Mouse (Mus musculus): ENCODE results near the gene Dcaf6.
A peak's percentile ranks its signal among the peaks of the same experiment; 100 is the strongest.

The Dcaf6 gene

GRCm38 (mm10) chr1:165460360-165460800 is at the start of gene Dcaf6, which contains the start of gene Mpc2:
TSS of gene Dcaf6 (minus strand) at chr1:165460475.
TSS of gene Mpc2 (plus strand) at chr1:165460637.
- peak; percentile 100 for DNase-seq (ENCODE audit: low spot score in 2 of 2)

DNA sequence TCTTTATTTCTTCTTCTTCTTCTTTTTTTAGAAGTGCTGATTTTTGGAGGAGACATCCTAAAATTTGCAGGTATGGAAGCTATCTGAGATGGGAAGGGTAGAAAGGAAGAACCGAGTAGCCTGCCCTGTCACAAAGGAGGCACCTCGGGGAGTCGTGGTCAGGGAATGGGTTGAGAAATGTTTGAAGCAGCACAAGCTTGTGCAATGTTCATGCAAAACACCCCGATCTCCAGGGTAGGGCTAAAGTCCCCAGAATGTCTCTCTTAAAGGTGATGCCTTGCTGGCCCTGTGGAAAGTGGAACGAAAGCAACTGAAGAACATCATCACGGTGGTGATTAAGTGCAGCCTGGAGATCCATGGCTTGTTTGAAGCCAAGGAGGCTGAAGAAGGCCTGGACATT is 46.0 kb upstream of the Dcaf6 start:
- DNase-seq (ENCODE audit: low spot score in 2 of 2): no peak

- DNase-seq (ENCODE audit: low spot score in 2 of 2): no peak
These were observed 43.2 kb upstream of the Dcaf6 start for GRCm38 (mm10) chr1:165503307-165504024.

DNA sequence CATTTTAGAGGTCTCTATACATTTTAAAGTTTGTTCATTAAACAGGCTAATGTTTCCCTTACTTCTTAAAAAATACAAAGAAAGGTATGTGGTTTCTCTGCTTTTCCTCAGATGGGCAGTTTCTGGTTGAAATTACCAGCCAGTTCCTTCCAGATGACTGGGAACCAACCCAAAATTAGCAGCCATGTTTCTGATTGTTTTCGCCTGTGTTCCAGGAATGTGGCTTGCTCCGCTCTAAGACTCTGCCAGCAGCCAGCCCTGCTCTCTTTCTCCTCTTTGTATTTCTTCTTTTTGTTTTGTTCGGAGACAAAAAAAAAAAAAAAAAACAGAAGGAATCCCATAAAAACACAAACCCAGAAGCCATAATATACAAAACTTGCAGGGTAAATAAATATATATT is 38.6 kb upstream of the Dcaf6 start:
- no peak for DNase-seq (ENCODE audit: low spot score in 2 of 2)

GRCm38 (mm10) chr1:165489197-165489596 is 28.9 kb upstream of the Dcaf6 start:
- DNase-seq (ENCODE audit: low spot score in 2 of 2): no peak

- DNase-seq (ENCODE audit: low spot score in 2 of 2): no peak
These were observed 25.8 kb upstream of the Dcaf6 start for GRCm38 (mm10) chr1:165486108-165486507.

DNA sequence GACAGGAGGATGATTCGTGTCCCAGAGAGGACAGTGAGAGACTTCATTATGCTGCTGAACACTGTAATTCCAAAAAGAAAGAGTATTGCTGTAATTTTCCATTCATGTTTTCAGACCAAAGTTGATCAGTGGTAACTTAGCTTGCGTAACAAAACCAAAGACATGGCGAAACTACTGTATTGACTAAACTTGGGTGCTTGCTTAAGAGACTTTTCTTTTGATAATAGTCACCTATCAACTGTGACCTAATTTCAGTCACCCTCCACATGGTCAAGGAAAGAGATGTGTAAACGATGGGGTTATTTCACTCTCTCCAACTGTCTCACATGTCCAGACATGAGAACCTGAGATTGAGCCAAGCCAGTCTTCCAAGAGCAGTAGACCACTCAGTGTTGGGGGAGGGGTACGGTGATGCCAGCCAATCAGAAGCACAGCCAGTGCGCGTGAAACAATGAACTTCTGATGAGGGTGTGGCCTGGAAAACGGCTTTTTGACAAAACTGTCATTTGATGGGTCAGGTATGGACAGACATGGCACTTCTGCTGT is 24.5 kb upstream of the Dcaf6 start, which contains the start of gene Adcy10:
Adcy10 (plus strand) TSS at position 496 of the 546 bp plus-strand sequence.
- no peak for DNase-seq (ENCODE audit: low spot score in 2 of 2)

DNA sequence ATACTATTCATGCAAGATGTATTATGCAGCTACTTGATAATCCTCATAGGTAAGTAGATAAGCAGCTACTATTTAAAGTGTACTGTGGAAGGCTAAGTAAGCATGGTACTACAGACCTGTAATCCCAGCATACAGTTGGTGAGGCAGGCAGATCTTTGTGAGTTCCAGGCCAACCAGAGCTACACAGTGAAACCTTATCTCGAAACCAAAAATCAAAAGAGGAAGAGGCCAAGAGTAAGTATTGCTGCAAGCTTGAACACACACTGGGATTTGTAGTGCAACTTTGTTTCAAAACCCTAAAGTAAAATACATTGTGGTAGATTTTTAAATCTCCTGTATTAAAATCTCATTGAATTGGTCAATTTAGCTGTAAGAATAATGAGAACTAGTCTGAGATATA is 11.2 kb upstream of the Dcaf6 start:
- DNase-seq (ENCODE audit: low spot score in 2 of 2): no peak

DNA sequence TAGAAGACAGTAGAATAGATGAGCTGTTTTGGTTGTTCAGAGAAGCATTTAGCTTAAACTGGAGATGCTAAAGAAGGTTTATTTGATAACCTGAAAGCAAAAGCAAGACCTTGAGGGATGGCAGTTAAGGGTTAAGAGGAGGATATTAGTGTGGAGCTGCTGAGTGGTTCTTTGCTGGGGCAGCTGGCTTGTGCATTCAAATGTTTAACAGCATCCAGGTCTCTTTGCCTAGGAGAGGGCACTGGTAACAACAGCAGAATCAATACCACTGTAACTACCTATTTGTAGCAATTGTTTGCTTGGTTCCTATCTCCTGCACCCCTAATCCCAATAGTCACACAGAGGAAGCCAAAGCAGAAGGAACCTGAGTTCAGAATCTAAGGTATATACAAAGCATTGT is 9.4 kb upstream of the Dcaf6 start:
- DNase-seq (ENCODE audit: low spot score in 2 of 2): no peak

DNA sequence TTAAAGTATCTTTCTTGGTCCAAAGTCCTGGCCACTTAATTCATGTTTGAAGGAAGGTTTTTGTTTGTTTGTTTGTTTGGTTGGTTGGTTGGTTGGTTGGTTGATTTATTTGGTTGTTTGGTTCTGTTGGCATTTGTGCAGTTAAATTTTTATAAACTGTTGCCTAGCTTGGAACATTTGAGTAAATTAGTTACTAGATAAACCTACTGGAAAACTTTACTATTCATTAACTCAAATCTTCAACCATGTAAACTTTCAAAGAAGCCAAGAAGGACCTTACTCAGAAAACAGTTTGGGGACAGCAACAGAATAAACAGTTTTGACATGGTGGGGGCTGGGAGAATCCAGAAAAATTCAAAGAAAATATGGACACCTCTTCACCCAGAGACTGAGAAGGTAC is 8.7 kb upstream of the Dcaf6 start:
- no peak for DNase-seq (ENCODE audit: low spot score in 2 of 2)

GRCm38 (mm10) chr1:165464574-165464973 is 4.3 kb upstream of the Dcaf6 start:
- no peak for DNase-seq (ENCODE audit: low spot score in 2 of 2)

DNA sequence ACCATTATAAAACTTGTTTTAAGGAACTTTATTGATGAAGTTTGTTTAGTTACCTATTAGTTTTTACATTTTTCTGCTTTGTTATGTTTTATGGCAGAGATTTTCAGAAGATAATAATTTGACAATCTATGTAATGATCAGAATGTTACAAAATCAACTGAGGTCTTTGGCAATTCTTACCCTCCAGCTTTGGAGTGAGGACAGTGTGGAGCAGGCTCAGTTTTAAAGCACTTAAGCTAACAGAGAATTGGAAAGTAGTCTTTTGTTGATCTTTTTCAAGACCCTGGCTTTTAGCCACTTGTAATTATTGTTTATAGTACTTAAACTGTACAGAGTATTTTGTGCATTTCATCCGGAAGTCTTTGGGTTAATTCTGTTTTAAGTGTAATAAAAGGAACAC is 2.6 kb upstream of the Dcaf6 start:
- no peak for DNase-seq (ENCODE audit: low spot score in 2 of 2)

- DNase-seq (ENCODE audit: low spot score in 2 of 2): no peak
These were observed 1.4 kb upstream of the Dcaf6 start for GRCm38 (mm10) chr1:165461681-165462080.

- DNase-seq (ENCODE audit: low spot score in 2 of 2): peak; percentile 98 to 99
These were observed 614 bp upstream of the Dcaf6 start for GRCm38 (mm10) chr1:165460801-165461377.

GRCm38 (mm10) chr1:165459503-165460181 is 633 bp downstream of the Dcaf6 start:
- DNase-seq (ENCODE audit: low spot score in 2 of 2): peak in 1 of 2 experiments; percentile 64

DNA sequence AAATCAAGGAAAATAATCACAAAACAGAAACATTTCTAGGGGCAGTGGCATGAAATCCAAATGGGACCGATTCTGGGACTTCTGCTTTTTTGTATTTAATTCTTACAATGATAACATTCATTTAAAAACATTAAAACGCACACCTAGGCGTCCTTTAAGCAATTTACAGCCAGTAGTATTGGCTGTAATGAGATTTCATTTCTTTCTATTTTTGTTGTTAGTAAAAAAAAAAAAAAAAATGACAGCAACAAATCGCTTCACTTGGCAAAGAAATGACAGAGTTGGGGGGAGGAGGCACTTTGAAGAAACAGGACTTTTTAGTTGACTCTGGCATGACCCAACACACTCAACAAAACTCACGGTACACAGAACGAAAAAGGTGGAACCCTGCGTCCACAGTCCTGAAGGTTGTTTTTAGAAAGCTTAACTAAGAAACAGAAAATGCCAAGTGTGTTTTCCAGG is 1.2 kb downstream of the Dcaf6 start:
- no peak for DNase-seq (ENCODE audit: low spot score in 2 of 2)

DNA sequence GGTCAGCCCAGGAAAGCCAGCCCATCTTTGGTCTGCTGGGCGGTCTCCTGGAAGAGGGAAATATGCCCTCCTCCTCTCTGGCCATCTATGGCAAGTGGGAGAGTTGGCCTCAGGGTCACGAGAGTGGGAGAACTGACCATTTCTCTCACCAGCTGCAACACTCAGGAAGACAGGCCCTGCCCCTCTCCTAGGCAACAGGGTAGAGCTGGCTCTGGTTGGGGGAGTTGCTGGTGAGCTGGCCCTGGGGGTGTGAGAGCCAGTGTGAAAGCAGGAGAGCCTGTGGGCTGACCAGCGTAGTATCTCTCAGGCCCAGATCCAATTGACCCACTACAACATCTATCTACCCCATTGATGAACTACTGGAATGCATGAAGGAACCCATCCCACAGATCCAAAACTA is 18.6 kb downstream of the Dcaf6 start:
- DNase-seq (ENCODE audit: low spot score in 2 of 2): no peak

DNA sequence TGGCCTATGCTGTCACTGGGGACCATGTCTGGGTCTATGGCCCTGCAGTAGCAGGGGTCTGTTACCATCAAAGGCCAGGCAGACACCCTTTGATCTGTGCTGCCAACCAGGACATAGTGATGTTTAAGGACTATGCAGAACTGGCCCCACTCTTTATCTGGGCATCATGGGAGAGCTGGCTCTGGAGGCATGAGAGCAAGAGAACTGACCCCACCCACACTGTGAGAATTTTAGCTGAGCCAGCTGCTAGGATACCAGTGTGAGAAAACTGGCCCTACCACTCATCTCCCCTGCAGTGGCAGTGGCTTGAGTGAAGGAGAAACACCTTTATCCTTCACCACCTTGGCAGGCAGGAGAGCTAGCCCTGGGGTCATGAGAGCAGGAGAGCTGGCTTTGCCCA is 19.1 kb downstream of the Dcaf6 start:
- no peak for DNase-seq (ENCODE audit: low spot score in 2 of 2)

- no peak for DNase-seq (ENCODE audit: low spot score in 2 of 2)
These were observed 19.5 kb downstream of the Dcaf6 start for GRCm38 (mm10) chr1:165440788-165441187.

DNA sequence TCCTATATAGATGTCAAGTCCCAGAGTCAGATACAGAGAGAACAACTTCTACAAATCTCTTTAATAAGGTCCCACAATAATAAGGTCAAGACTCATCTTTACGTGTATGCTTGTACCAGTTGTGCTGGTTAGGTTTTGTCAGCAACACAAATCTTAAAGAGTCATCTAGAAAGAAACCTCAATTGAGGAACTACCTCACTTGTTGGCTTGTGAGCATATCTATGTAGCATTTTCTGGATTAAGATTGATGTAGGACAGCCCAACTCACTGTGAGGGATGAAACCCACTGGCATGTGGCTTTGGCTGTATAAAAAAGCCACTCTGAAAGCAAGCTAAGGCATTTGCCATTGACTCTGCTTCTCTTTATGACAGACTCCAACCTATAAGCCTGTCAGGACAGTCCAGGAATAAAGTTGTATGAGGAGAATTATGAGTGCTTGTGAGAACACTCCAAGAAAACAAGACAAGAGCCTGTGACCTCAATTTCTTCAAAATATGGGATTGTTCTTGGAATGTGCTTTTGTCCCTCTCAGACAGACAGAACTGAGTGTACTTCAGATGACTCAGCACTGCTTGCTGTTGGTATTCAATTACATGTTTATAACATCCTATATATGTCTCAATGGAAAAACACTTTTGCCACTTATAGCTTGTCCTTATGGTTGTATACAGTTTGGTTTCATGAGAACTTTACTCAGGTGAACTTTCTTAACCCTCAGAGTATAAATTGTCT is 21.8 kb downstream of the Dcaf6 start:
- no peak for DNase-seq (ENCODE audit: low spot score in 2 of 2)

GRCm38 (mm10) chr1:165432883-165433282 is 27.4 kb downstream of the Dcaf6 start:
- no peak for DNase-seq (ENCODE audit: low spot score in 2 of 2)

- DNase-seq (ENCODE audit: low spot score in 2 of 2): no peak
These were observed 34.0 kb downstream of the Dcaf6 start for GRCm38 (mm10) chr1:165426254-165426653.
